Mouse (Mus musculus): Measurements from ENCODE around the gene Cfap74. TPM values are rescaled to one million over a fixed set of nuclear protein-coding genes. Genes with fewer than 3 reads are reported as not detected.

Cfap74 gene
- polyA plus RNA-seq, 1 experiment from 2014 or later = 1.5 TPM

DNA sequence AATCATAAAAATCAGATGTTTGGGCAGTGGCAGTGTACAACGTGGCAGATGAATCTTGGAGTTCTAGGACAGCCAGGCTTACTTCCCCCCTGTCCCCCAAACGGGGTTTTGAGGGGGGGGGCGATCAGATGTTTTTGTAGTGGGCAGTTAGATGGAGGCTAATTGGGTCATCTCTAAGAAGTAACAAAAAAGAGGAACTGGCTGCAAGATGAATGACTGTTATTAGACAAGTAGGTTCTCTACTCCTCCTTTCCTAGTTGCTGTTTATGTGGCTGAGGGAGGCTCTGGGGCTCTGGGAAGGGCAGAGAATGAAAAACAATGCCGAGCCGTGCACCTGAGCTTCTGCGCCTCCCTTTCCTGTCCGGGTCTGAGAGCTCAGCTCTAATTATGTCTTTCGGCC is 96.1 kb downstream of the Cfap74 start:
- no peak overlapping the region for H3K27ac ChIP-seq (ENCODE audit: low read length)
- 31% methylated on average over 8 of the region's 8 CpGs for WGBS
- no peaks in the 10 kb centered on the region for H3K27me3 ChIP-seq (ENCODE audit: insufficient read depth, low read length)
- H3K36me3 ChIP-seq (ENCODE audit: insufficient read depth, low read length) = no peaks in the 10 kb centered on the region
- no peak overlapping the region for H3K4me2 ChIP-seq (replicated peaks; ENCODE audit: low read depth, low read length)
- peaks cover 7% of the 10 kb centered on the region; the same call in 1 of the 2 replicates for H3K4me1 ChIP-seq (ENCODE audit: insufficient read depth, low read length)
- ATAC-seq (ENCODE audit: low FRiP score, low TSS enrichment) = no peak
- H3K4me3 ChIP-seq (ENCODE audit: low read length) = no peak overlapping the region
- no peak overlapping the region for H3K9ac ChIP-seq (replicated peaks; ENCODE audit: low read length)
- no peaks in the 10 kb centered on the region for H3K9me3 ChIP-seq (ENCODE audit: low read length)

DNA sequence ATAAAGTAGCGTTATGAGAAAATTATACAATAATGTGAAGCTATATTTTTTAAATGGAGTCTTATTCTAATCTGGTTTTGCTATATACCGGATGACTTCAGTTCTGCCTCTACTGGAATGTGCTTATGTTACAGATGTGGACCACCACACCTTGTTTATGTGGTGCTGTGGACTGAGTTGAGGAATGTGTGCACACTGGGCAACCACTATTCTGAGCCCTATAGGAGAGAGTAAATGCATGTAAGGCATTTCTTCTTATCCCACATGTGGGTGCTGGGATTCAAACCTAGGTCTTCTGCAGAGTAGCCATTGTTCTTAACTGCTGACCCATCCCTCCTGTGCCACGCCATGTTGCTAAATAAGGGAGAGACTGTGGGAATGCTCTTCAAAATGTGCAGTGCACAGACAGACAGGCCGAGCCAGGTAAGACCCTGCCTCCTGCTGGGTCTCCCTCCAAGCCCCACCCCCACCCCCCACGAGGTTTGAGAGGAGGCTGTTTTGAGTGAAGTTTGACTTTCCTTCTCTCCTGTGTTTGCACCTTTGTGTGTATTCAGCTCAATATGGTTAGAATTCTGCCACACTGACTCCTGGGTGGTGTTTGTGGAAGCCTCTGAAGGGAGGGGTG is 96.8 kb downstream of the Cfap74 start:
- Histone ChIP-seq H3K27me3 (ENCODE audit: insufficient read depth, low read length) (no peaks in the 10 kb centered on the region), H3K4me2 (replicated peaks; ENCODE audit: low read depth, low read length) (no peak overlapping the region), H3K4me1 (ENCODE audit: insufficient read depth, low read length) (peaks cover 7% of the 10 kb centered on the region; the same call in 1 of the 2 replicates), H3K27ac (ENCODE audit: low read length) (no peak overlapping the region), H3K4me3 (ENCODE audit: low read length) (no peak overlapping the region), H3K9ac (replicated peaks; ENCODE audit: low read length) (no peak overlapping the region), H3K36me3 (ENCODE audit: insufficient read depth, low read length) (no peaks in the 10 kb centered on the region), H3K9me3 (ENCODE audit: low read length) (no peaks in the 10 kb centered on the region)
- 82% methylated on average over 5 of the region's 5 CpGs for WGBS
- ATAC-seq (ENCODE audit: low FRiP score, low TSS enrichment) = no peak

DNA sequence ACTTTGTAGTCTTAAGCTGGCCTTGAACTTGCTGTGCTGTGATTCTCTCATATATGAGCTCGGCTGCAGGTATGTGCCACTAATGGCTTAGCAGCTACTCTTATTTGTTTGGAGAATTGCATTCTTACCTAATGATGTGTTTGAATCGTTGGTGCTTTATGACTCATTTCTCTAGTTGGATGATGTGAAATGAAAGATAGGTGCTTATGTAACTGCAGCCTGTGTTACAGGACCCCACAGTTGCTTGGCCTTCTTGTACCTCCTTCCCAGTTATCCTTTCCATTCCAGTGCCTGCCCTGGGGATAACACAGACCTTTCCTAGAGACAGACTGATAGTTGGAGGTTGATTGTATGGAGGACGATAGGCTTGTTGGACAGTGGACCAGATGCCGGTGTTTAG is 99.6 kb downstream of the Cfap74 start:
- ATAC-seq (ENCODE audit: low FRiP score, low TSS enrichment) = no peak
- peaks cover 7% of the 10 kb centered on the region; the same call in 1 of the 2 replicates for H3K4me1 ChIP-seq (ENCODE audit: insufficient read depth, low read length)
- no peak overlapping the region for H3K4me2 ChIP-seq (replicated peaks; ENCODE audit: low read depth, low read length)
- H3K4me3 ChIP-seq (ENCODE audit: low read length) = no peak overlapping the region
- H3K27me3 ChIP-seq (ENCODE audit: insufficient read depth, low read length) = no peaks in the 10 kb centered on the region
- no peak overlapping the region for H3K27ac ChIP-seq (ENCODE audit: low read length)
- no peak overlapping the region for H3K9ac ChIP-seq (replicated peaks; ENCODE audit: low read length)
- 79% methylated on average over 4 of the region's 4 CpGs for WGBS
- no peaks in the 10 kb centered on the region for H3K36me3 ChIP-seq (ENCODE audit: insufficient read depth, low read length)
- H3K9me3 ChIP-seq (ENCODE audit: low read length) = no peaks in the 10 kb centered on the region

DNA sequence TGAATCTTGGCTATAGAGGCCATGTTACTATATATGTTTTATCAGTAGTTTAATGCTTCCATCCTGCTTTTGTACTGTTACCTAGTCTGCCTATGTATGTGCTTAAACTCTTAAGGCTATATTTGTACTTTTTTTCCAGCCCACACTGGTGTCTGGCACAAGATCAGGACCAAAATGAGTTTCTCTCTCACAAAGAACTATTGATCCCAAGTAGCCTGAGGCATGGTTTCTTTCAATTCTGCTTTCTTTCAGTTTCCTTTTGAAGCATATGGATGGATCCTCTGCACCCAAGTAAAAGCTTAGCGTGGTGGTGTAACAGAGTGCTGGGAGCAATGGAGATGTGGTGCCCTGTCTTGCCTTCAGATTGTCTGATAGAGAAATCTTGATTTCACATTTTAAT is 102.0 kb downstream of the Cfap74 start:
- no peak for ATAC-seq (ENCODE audit: low FRiP score, low TSS enrichment)
- no peak overlapping the region for H3K9ac ChIP-seq (replicated peaks; ENCODE audit: low read length)
- 0 out of 2 replicates have a peak, but pooled peaks cover 3% of the 10 kb centered on the region for H3K36me3 ChIP-seq (ENCODE audit: insufficient read depth, low read length)
- no peak overlapping the region for H3K27ac ChIP-seq (ENCODE audit: low read length)
- H3K27me3 ChIP-seq (ENCODE audit: insufficient read depth, low read length) = no peaks in the 10 kb centered on the region
- no peak overlapping the region for H3K4me2 ChIP-seq (replicated peaks; ENCODE audit: low read depth, low read length)
- H3K9me3 ChIP-seq (ENCODE audit: low read length) = no peaks in the 10 kb centered on the region
- 90% methylated on average over 1 of the region's 1 CpGs for WGBS
- peaks cover 1% of the 10 kb centered on the region; the same call in 1 of the 2 replicates for H3K4me1 ChIP-seq (ENCODE audit: insufficient read depth, low read length)
- H3K4me3 ChIP-seq (ENCODE audit: low read length) = no peak overlapping the region

DNA sequence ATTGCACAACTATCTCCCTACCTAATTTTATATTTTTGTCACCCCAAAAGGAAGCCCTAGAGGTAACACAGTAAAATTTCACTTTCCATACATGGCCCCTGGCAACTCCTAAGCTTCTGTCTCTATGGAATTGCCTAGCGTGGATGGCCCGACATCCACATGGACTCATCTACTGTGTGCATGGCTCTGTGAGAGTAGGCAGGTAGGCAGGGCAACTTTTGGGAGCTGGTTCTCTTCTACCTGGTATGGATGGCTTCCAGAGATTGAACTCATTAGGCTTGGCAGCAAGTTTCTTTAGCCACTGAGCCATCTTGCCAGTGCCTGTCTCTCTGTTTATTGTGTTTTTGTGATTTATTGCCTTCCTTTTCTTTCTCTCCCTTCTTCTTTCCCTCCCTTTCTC is 105.8 kb downstream of the Cfap74 start:
- Histone ChIP-seq H3K4me1 (ENCODE audit: insufficient read depth, low read length) (no peaks in the 10 kb centered on the region), H3K27ac (ENCODE audit: low read length) (no peak overlapping the region), H3K27me3 (ENCODE audit: insufficient read depth, low read length) (no peaks in the 10 kb centered on the region), H3K9me3 (ENCODE audit: low read length) (no peaks in the 10 kb centered on the region), H3K4me2 (replicated peaks; ENCODE audit: low read depth, low read length) (no peak overlapping the region), H3K9ac (replicated peaks; ENCODE audit: low read length) (no peak overlapping the region), H3K36me3 (ENCODE audit: insufficient read depth, low read length) (0 out of 2 replicates have a peak, but pooled peaks cover 3% of the 10 kb centered on the region), H3K4me3 (ENCODE audit: low read length) (no peak overlapping the region)
- 86% methylated on average over 2 of the region's 2 CpGs for WGBS
- ATAC-seq (ENCODE audit: low FRiP score, low TSS enrichment) = no peak

Other genes starting within 250 kb of the Cfap74 start
- 14.5 and 15.9 TPM in 2 replicates for gene Ski, start 186.6 kb upstream of the Cfap74 start, polyA plus RNA-seq (2015; fragmentation: Nextera tagmentation; extraction: Ambion mirVana)
- gene Faap20, start 159.4 kb upstream of the Cfap74 start, polyA plus RNA-seq (2015; fragmentation: Nextera tagmentation; extraction: Ambion mirVana) = 77.4 and 77.8 TPM in 2 replicates
- 17.3 and 17.9 TPM in 2 replicates for gene Prkcz, start 47.8 kb upstream of the Cfap74 start, polyA plus RNA-seq (2015; fragmentation: Nextera tagmentation; extraction: Ambion mirVana)
- 0.07 TPM in 1 of 2 replicates, not detected in the other for gene Gabrd, start 11.1 kb upstream of the Cfap74 start, polyA plus RNA-seq (2015; fragmentation: Nextera tagmentation; extraction: Ambion mirVana)
- 1.9 and 2.2 TPM in 2 replicates for gene Tmem52, start 59.9 kb downstream of the Cfap74 start, polyA plus RNA-seq (2015; fragmentation: Nextera tagmentation; extraction: Ambion mirVana)
- 413 and 477 TPM in 2 replicates for gene Gnb1, start 82.2 kb downstream of the Cfap74 start, polyA plus RNA-seq (2015; fragmentation: Nextera tagmentation; extraction: Ambion mirVana)
- 107 and 110 TPM in 2 replicates for gene Nadk, start 153.2 kb downstream of the Cfap74 start, polyA plus RNA-seq (2015; fragmentation: Nextera tagmentation; extraction: Ambion mirVana)
- 7.8 and 10.1 TPM in 2 replicates for gene Slc35e2, start 192.2 kb downstream of the Cfap74 start, polyA plus RNA-seq (2015; fragmentation: Nextera tagmentation; extraction: Ambion mirVana)
- 56.6 and 65.6 TPM in 2 replicates for gene Cdk11b, start 215.7 kb downstream of the Cfap74 start, polyA plus RNA-seq (2015; fragmentation: Nextera tagmentation; extraction: Ambion mirVana)
- gene Gm10563, start 236.2 kb downstream of the Cfap74 start, polyA plus RNA-seq (2015; fragmentation: Nextera tagmentation; extraction: Ambion mirVana) = not detected in 2 replicates
- 70.4 and 71.7 TPM in 2 replicates for gene Mmp23, start 244.2 kb downstream of the Cfap74 start, polyA plus RNA-seq (2015; fragmentation: Nextera tagmentation; extraction: Ambion mirVana)

All from kidney, embryonic 16.5 days (tissue).